Mouse (Mus musculus): Measurements from ENCODE around the gene Tprn. TPM values are rescaled to one million over a fixed set of nuclear protein-coding genes. Genes with fewer than 3 reads are reported as not detected.

The Tprn gene
- polyA plus RNA-seq, 1 experiment from 2014 or later: 15.6 TPM

DNA sequence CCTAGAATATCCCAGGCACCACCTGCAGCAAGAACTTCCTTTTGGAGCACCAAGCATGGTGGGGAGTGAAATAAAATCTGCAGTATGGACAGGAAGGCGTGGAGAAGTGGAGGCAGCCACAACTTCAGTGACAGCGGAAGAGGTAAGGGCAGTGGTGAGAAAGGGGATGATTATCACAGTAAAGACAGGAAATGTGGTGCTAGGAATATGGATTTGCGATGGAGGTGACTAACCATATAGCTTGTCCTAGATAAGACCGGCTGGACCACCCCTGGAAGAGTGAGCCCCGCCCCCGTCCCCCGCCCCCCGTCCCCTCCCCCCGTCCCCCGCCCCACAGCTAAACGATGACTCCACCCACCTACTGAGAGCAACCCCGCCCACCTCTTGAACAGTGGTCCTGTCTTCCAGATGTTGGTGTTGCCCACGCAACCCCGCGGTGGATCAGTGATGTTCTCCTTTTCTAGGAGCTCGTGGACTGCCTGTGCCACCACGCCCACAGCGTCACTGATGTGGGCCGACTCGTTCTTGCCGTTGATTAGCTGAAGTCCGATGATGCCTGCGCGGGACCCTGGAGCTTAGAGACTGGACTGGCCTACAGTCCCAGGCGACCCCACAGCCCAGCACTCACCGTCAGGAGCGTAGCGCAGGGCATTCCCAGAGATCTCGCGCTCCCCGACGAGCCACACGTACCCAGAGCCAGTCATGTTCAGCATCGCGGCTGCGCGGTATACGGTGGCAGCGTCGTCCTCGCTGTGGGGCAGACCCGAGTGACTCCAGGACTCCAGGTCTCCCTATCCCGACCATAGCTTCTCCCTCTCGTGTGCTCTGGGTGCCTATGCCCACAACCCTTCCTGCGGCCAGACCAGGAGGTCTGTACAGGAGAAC, 42.5 kb downstream of the Tprn start:
- peak; percentile 81 for ATAC-seq
- peak overlapping the region; percentile 56 for H3K9ac ChIP-seq (ENCODE audit: low read depth, low read length)
- H3K27ac ChIP-seq (ENCODE audit: low read length): peak overlapping the region; percentile 68
- H3K36me3 ChIP-seq (ENCODE audit: control insufficient read depth, insufficient read depth, low read length): peaks cover 18% of the 10 kb centered on the region
- H3K4me2 ChIP-seq (ENCODE audit: low read length): peak overlapping the region; percentile 77
- no peaks in the 10 kb centered on the region for H3K9me3 ChIP-seq (replicated peaks; ENCODE audit: control insufficient read depth, low read length, poor library complexity, severe bottlenecking)
- WGBS: 4% methylated on average over 45 of the region's 45 CpGs
- H3K4me3 ChIP-seq (ENCODE audit: low read depth, low read length): peak overlapping the region; percentile 43
- H3K4me1 ChIP-seq (ENCODE audit: control insufficient read depth, insufficient read depth, low read length): peaks cover 6% of the 10 kb centered on the region
- peaks cover 27% of the 10 kb centered on the region for H3K27me3 ChIP-seq (ENCODE audit: control insufficient read depth, insufficient read depth, low read depth, low read length)

DNA sequence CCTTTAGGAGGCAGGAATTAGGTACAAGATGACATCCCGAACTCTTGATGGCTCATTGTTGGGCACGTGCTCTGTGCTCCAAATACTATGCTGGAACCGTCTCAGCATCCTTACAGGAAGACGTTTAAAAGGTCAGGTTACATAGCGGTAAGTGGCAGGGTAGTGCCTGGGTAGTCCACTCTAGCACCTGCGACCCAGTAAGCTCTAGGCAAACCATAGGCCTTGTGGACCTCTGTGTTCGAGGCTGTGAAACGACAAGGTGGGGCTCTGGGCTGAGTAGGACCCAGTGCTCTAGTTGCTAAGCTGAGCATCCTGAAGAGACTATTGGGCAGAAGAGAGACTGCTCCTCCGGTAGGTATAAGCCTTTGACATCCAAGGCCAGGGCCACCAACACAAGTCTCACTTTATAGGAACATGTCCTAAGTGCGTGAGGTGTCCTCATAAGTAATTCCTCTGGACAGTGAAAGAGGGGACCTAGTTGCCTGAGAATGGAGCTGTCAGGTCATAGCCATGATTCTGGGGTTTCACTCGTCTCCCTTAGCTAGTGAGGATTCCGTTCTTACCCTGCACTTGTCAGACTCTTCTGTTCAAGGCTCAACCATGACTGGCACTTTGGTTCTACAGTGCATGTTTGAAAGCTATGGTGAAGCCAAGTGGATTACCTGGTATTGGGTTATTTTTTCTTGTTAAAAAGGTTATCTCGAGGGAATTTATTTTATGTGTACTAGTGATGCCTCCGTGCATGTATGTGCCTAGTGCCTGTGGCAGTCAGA, 43.4 kb downstream of the Tprn start:
- Histone ChIP-seq H3K27me3 (ENCODE audit: control insufficient read depth, insufficient read depth, low read depth, low read length) (peaks cover 35% of the 10 kb centered on the region), H3K27ac (ENCODE audit: low read length) (no peak overlapping the region; the same call in 1 of the 2 replicates), H3K36me3 (ENCODE audit: control insufficient read depth, insufficient read depth, low read length) (peaks cover 21% of the 10 kb centered on the region), H3K4me1 (ENCODE audit: control insufficient read depth, insufficient read depth, low read length) (peaks cover 6% of the 10 kb centered on the region), H3K9me3 (replicated peaks; ENCODE audit: control insufficient read depth, low read length, poor library complexity, severe bottlenecking) (no peaks in the 10 kb centered on the region), H3K4me2 (ENCODE audit: low read length) (peak overlapping the region; percentile 77), H3K4me3 (ENCODE audit: low read depth, low read length) (peak overlapping the region; percentile 43), H3K9ac (ENCODE audit: low read depth, low read length) (peak overlapping the region; percentile 56)
- WGBS: 51% methylated on average over 14 of the region's 14 CpGs
- ATAC-seq: peak; percentile 36

DNA sequence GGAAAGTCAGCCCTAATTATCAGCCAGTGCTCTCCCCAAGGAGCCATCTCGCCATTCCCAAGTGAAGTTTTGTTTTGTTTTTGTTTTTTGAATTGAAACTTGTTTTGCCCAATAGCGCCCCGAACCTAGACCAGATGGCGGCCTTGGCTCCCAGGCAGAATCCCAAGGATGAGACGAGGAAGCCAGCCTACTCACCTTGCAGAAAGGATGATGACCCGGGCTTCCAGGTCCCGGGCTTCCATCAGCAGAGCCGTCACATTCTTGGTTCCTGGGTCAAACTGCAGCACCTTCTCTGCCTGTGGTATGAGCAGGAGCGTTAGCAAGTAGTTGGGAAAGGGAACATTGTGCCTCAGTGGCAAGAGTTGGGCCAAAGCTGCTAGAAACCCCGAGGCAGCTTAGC, 47.8 kb downstream of the Tprn start:
- H3K27me3 ChIP-seq (ENCODE audit: control insufficient read depth, insufficient read depth, low read depth, low read length): peaks cover 73% of the 10 kb centered on the region
- H3K4me1 ChIP-seq (ENCODE audit: control insufficient read depth, insufficient read depth, low read length): peaks cover 4% of the 10 kb centered on the region; the same call in 1 of the 2 replicates
- no peak overlapping the region for H3K9ac ChIP-seq (ENCODE audit: low read depth, low read length)
- 62% methylated on average over 10 of the region's 10 CpGs for WGBS
- H3K9me3 ChIP-seq (replicated peaks; ENCODE audit: control insufficient read depth, low read length, poor library complexity, severe bottlenecking): no peaks in the 10 kb centered on the region
- ATAC-seq: no peak
- H3K27ac ChIP-seq (ENCODE audit: low read length): no peak overlapping the region
- H3K4me3 ChIP-seq (ENCODE audit: low read depth, low read length): no peak overlapping the region
- peaks cover 30% of the 10 kb centered on the region for H3K36me3 ChIP-seq (ENCODE audit: control insufficient read depth, insufficient read depth, low read length)
- H3K4me2 ChIP-seq (ENCODE audit: low read length): no peak overlapping the region

GRCm38 (mm10) chr2:25310969-25311368, 48.6 kb downstream of the Tprn start:
- WGBS: 5% methylated on average over 21 of the region's 22 CpGs
- ATAC-seq: no peak
- peaks cover 30% of the 10 kb centered on the region for H3K36me3 ChIP-seq (ENCODE audit: control insufficient read depth, insufficient read depth, low read length)

GRCm38 (mm10) chr2:25311491-25311891, 49.1 kb downstream of the Tprn start:
- Histone ChIP-seq H3K9ac (ENCODE audit: low read depth, low read length) (no peak overlapping the region), H3K4me2 (ENCODE audit: low read length) (no peak overlapping the region), H3K36me3 (ENCODE audit: control insufficient read depth, insufficient read depth, low read length) (peaks cover 30% of the 10 kb centered on the region), H3K27me3 (ENCODE audit: control insufficient read depth, insufficient read depth, low read depth, low read length) (peaks cover 73% of the 10 kb centered on the region), H3K9me3 (replicated peaks; ENCODE audit: control insufficient read depth, low read length, poor library complexity, severe bottlenecking) (no peaks in the 10 kb centered on the region), H3K4me3 (ENCODE audit: low read depth, low read length) (no peak overlapping the region), H3K27ac (ENCODE audit: low read length) (no peak overlapping the region), H3K4me1 (ENCODE audit: control insufficient read depth, insufficient read depth, low read length) (no peaks in the 10 kb centered on the region)
- 16% methylated on average over 11 of the region's 11 CpGs for WGBS
- peak; percentile 12; the same call in 1 of the 2 replicates for ATAC-seq

More at GRCm38 (mm10) chr2:25310969-25311368, 48.6 kb downstream of the Tprn start:
- Histone ChIP-seq H3K4me3 (ENCODE audit: low read depth, low read length) (no peak overlapping the region), H3K9me3 (replicated peaks; ENCODE audit: control insufficient read depth, low read length, poor library complexity, severe bottlenecking) (no peaks in the 10 kb centered on the region), H3K4me2 (ENCODE audit: low read length) (no peak overlapping the region), H3K4me1 (ENCODE audit: control insufficient read depth, insufficient read depth, low read length) (no peaks in the 10 kb centered on the region), H3K9ac (ENCODE audit: low read depth, low read length) (no peak overlapping the region), H3K27ac (ENCODE audit: low read length) (no peak overlapping the region), H3K27me3 (ENCODE audit: control insufficient read depth, insufficient read depth, low read depth, low read length) (peaks cover 73% of the 10 kb centered on the region)

GRCm38 (mm10) chr2:25318119-25318966, 55.9 kb downstream of the Tprn start:
- Histone ChIP-seq H3K4me3 (ENCODE audit: low read depth, low read length) (peak overlapping the region; percentile 69), H3K4me2 (ENCODE audit: low read length) (peak overlapping the region; percentile 77), H3K36me3 (ENCODE audit: control insufficient read depth, insufficient read depth, low read length) (no peaks in the 10 kb centered on the region), H3K9ac (ENCODE audit: low read depth, low read length) (peak overlapping the region; percentile 83), H3K4me1 (ENCODE audit: control insufficient read depth, insufficient read depth, low read length) (peaks cover 18% of the 10 kb centered on the region), H3K27ac (ENCODE audit: low read length) (peak overlapping the region; percentile 87), H3K9me3 (replicated peaks; ENCODE audit: control insufficient read depth, low read length, poor library complexity, severe bottlenecking) (no peaks in the 10 kb centered on the region), H3K27me3 (ENCODE audit: control insufficient read depth, insufficient read depth, low read depth, low read length) (peaks cover 33% of the 10 kb centered on the region)
- peak; percentile 70 for ATAC-seq
- 4% methylated on average over 31 of the region's 31 CpGs for WGBS

DNA sequence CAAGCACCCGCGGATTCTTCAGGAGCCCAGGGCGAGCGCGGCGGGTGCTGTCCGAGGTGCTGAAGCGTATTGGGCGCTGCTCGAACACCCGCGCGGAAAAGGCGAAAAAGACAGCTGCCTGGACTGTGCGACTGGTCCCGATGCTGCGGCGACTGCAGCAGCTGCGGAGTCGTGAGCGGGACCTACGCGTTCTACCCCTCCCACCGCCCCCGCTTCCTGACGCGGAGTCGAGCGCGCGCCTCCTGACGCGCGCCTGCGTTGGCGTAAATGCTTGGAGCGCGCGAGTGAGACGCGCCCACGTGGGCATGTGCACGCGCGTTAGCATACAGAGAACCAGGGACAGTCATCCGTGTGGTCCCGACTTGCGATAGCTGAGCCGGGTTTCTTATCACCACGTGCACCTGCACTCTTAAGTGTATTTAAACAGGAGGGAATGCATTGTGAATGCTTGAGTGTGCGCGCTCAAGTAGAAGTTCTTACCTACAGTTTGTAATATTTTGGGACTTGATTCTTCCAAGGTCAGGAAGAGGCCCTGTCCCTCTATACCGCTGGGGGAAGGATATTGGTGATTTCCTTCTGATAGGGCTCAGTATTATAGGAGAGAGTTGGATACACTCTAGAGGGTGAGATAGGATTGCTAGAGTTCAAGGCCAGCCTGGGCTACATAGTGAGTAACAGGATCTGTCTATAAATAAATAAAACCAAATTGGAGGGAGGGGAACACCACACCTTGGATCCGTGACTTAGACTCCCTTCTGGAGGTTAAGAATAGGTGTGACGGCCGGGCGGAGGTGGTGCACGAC, 56.8 kb downstream of the Tprn start, which contains the start of gene Grin1:
Grin1 (minus strand) TSS at position 217 of the 803 bp plus-strand sequence.
- Histone ChIP-seq H3K9ac (ENCODE audit: low read depth, low read length) (peak within 1 kb of the TSS; percentile 83), H3K36me3 (ENCODE audit: control insufficient read depth, insufficient read depth, low read length) (no peaks in the 10 kb centered on the region), H3K9me3 (replicated peaks; ENCODE audit: control insufficient read depth, low read length, poor library complexity, severe bottlenecking) (no peaks in the 10 kb centered on the region), H3K27ac (ENCODE audit: low read length) (peak within 1 kb of the TSS; percentile 87), H3K4me3 (ENCODE audit: low read depth, low read length) (peak within 1 kb of the TSS; percentile 69), H3K27me3 (ENCODE audit: control insufficient read depth, insufficient read depth, low read depth, low read length) (peaks cover 25% of the 10 kb centered on the region), H3K4me1 (ENCODE audit: control insufficient read depth, insufficient read depth, low read length) (peaks cover 18% of the 10 kb centered on the region), H3K4me2 (ENCODE audit: low read length) (peak within 1 kb of the TSS; percentile 77)
- peak; percentile 82 for ATAC-seq
- 9% methylated on average over 58 of the region's 58 CpGs for WGBS
